ENCODE assay signal across 8 mouse cellular contexts in genomic region chr7:99858813-99859585, GRCm38 (mm10). TPM values are rescaled to one million over a fixed set of nuclear protein-coding genes. Genes with fewer than 3 reads are reported as not detected.
DNase-seq lines count a peak whose midpoint lies in the region; ATAC-seq and TF ChIP-seq lines count a peak whose summit lies in the region.

Gene Xrra1, plus strand, starts transcription at chr7:99859116.

- no peaks in the 10 kb centered on the region for H3K9me3 ChIP-seq in ES-E14 (ENCODE audit: control insufficient read depth, insufficient read depth, low read depth, low read length)
- H3K9me3 ChIP-seq in forebrain, embryonic 15.5 days = no peaks in the 10 kb centered on the region

- in situ Hi-C loops in ES-E14 (cut with MboI; ENCODE audit: low sequenced_read_pairs in 2 of 2, unreplicated experiment in 2 of 2) = no loop called here

- H3K36me3 ChIP-seq in ES-E14 (ENCODE audit: control insufficient read depth, insufficient read depth, low read length, poor library complexity, severe bottlenecking) = peaks cover 5% of the 10 kb centered on the region; the same call in 1 of the 2 replicates
- no peaks in the 10 kb centered on the region; the same call in 1 of the 2 replicates for H3K36me3 ChIP-seq in forebrain, embryonic 15.5 days

- H3K4me1 ChIP-seq in ES-E14 (ENCODE audit: control insufficient read depth in 2 of 2, insufficient read depth in 2 of 2, low read length in 2 of 2, poor library complexity in 1 of 2) = peaks cover 0 to 5% of the 10 kb centered on the region in 2 experiments; a peak in 1 of 4 replicates
- peaks cover 20% of the 10 kb centered on the region for H3K4me1 ChIP-seq in forebrain, embryonic 15.5 days
- peaks cover 7% of the 10 kb centered on the region for H3K4me1 ChIP-seq in lung, adult 2 months (ENCODE audit: control insufficient read depth, insufficient read depth, low read length)

- peak; percentile 97 for DNase-seq in ES-E14 (ENCODE audit: low read depth, low spot score)
- peak; percentile 96 for DNase-seq in cerebellum, adult 11-12 months
- peak; percentile 96 for DNase-seq in heart, postnatal 25 days (ENCODE audit: low spot score)
- peak; percentile 99 for DNase-seq in layer of hippocampus, adult 18-20 months (ENCODE audit: low spot score in 2 of 2)
- peak; percentile 95 for DNase-seq in lung, adult 2 months
- DNase-seq in thymus, adult 18-20 months = peak; percentile 97

- intact Hi-C loops in heart, postnatal 25 days (cut with DNase I) = loop anchor here (10.0 kb wide), 1 partner anchor 374 kb away; the partner anchor contains the start of gene Rps3

- peak within 1 kb of the TSS; percentile 99 for H3K9ac ChIP-seq in ES-E14 (ENCODE audit: insufficient read depth, low read depth, low read length, poor library complexity, severe bottlenecking)
- peak within 1 kb of the TSS; percentile 75 for H3K9ac ChIP-seq in forebrain, embryonic 15.5 days (replicated peaks)

- H3K4me3 ChIP-seq in ES-E14 (ENCODE audit: insufficient read depth in 1 of 2, low read depth in 1 of 2, low read length in 2 of 2, poor library complexity in 1 of 2, severe bottlenecking in 1 of 2) = peak within 1 kb of the TSS; percentile 96 to 99
- H3K4me3 ChIP-seq in forebrain, embryonic 15.5 days = peak within 1 kb of the TSS; percentile 62
- peak within 1 kb of the TSS; percentile 63 for H3K4me3 ChIP-seq in lung, adult 2 months (replicated peaks; ENCODE audit: extremely low read depth, low read depth, low read length)

- H3K27me3 ChIP-seq in forebrain, embryonic 15.5 days = no peaks in the 10 kb centered on the region

- WGBS in forebrain, embryonic 15.5 days = under 1% methylated on average over 42 of the region's 42 CpGs
- WGBS in lung, adult 2 months = under 1% methylated on average over 42 of the region's 42 CpGs

- ATAC-seq in forebrain, embryonic 15.5 days (replicated peaks) = peak; percentile 99
- peak; percentile 99 for ATAC-seq in neutrophil, adult 5-6 weeks (ENCODE audit: extremely low read depth, insufficient number of reproducible peaks, low FRiP score, poor library complexity, severe bottlenecking)

- H3K27ac ChIP-seq in ES-E14 (ENCODE audit: insufficient read depth, low read depth, low read length, poor library complexity, severe bottlenecking) = no peak within 1 kb of the TSS
- H3K27ac ChIP-seq in forebrain, embryonic 15.5 days (replicated peaks) = peak within 1 kb of the TSS; percentile 78

- no peak for TF ChIP-seq CTCF in lung, adult 2 months (IDR thresholded peaks at IDR 0.05; ENCODE audit: insufficient read depth, low read length)

- H3K4me2 ChIP-seq in forebrain, embryonic 15.5 days (replicated peaks) = peak within 1 kb of the TSS; percentile 72

- TF ChIP-seq POLR2A in lung, adult 2 months (IDR thresholded peaks at IDR 0.05; ENCODE audit: borderline replicate concordance, extremely low read depth, low read depth, low read length) = peak; percentile 95

TF ChIP-seq in ES-E14, 5 proteins besides CTCF, POLR2A, EP300 and RAD21:
- peak; percentile 95 for TF ChIP-seq CHD2 (IDR thresholded peaks at IDR 0.05; ENCODE audit: low read depth, low read length)
- TF ChIP-seq ZC3H11A (IDR thresholded peaks at IDR 0.05; ENCODE audit: borderline replicate concordance, low read depth, low read length) = no peak
- peak; percentile 97 for TF ChIP-seq HCFC1 (IDR thresholded peaks at IDR 0.05; ENCODE audit: borderline replicate concordance, insufficient read depth, low read length)
TF ChIP-seq in ES-E14: peak in this region for 2.

RNA-seq across cellular contexts. Expression of gene Xrra1, which starts in this region (rescaled TPM):
- total RNA-seq in ES-E14 (2012; rRNA removed) = 0.40 and 0.74 TPM in 2 replicates
- polyA plus RNA-seq in forebrain, embryonic 15.5 days (2015; fragmentation: Nextera tagmentation; extraction: Ambion mirVana) = 0.61 and 0.65 TPM in 2 replicates
- total RNA-seq in heart, postnatal 25 days (2021) = not detected
- 1 to 10 TPM; 1.2 TPM for total RNA-seq in layer of hippocampus, adult 18-20 months (2021)
- 0.87 and 1.1 TPM in 2 replicates for polyA plus RNA-seq in lung, adult 2 months (2012; rRNA removed)
- total RNA-seq in neutrophil, adult 5-6 weeks (2017) = not detected in 2 replicates

Comparison
In these comparisons a context has a peak if more than half of its experiments do, and no peak if none do; other contexts are left out.
1. Peak in DNase-seq, H3K4me3 ChIP-seq and H3K9ac ChIP-seq in ES-E14; RNA of the gene not detected or under 1 TPM.
2. Peak in ATAC-seq, H3K4me3 ChIP-seq, H3K27ac ChIP-seq, H3K9ac ChIP-seq and H3K4me2 ChIP-seq in forebrain, embryonic 15.5 days; RNA of the gene not detected or under 1 TPM.
3. Peak in DNase-seq in heart, postnatal 25 days; RNA of the gene not detected or under 1 TPM.
4. Peak in ATAC-seq in neutrophil, adult 5-6 weeks; RNA of the gene not detected or under 1 TPM.